Mouse (Mus musculus): ENCODE measurements at regions not wholly inside any gene's neighbourhood (a gene's known extent, or its start where the extent isn't known, plus 50 kb on each side); places are given as distances from the start of the nearest gene placed in this dataset.

DNA sequence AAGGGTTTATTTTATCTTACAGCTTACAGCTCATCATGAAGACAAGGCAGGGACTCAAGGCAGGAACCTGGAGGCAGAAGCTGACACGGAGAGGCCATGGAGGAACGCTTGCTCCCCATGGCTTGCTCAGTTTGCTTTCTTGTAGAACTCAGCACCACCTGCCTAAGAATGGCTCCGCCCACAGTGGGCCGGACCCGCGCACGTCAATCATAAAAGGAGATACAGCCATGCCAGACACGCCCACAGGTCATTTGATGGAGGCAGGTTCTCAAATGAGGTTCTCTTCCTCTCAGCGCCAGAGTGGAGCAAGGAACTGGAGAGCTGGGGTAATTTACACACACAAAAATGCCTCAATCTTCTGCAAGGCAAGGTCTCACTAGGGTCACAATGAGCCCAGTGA, 78.0 kb upstream of the 1700021F07Rik start:
- WGBS, result 85% methylated on average over 9 of the region's 9 CpGs
- H3K9me3 ChIP-seq, result 0 out of 2 replicates have a peak, but pooled peaks cover 5% of the 10 kb centered on the region
- H3K4me1 ChIP-seq, result peaks cover 3% of the 10 kb centered on the region; the same call in 1 of the 2 replicates
- ATAC-seq (ENCODE audit: insufficient number of reproducible peaks, insufficient read depth, low FRiP score, low TSS enrichment), result no peak
- no peak overlapping the region for H3K4me3 ChIP-seq
- no peak overlapping the region for H3K27ac ChIP-seq
- no peak overlapping the region for H3K4me2 ChIP-seq (replicated peaks)
- no peaks in the 10 kb centered on the region for H3K36me3 ChIP-seq
- no peak overlapping the region for H3K9ac ChIP-seq
- H3K27me3 ChIP-seq, result no peaks in the 10 kb centered on the region

DNA sequence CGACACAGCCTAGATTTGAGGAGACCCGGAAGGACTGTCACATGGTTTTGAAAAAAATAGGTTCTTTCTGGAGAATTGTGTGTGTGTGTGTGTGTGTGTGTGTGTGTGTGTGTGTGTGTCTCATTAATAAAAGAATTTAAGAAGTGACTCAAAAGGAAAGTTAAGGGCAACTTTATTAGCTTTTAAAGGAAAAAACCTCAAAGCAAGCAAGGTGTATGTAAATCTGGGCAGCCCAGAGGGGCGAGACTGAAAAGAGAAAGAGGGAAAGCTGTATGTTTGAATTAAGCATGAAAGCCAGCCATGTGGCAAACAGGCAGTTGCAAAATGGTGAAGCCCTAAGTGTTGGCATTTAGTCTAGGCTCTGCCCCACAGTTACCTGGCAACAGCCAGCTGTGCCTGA, 77.3 kb upstream of the 1700021F07Rik start:
- no peak overlapping the region for H3K4me2 ChIP-seq (replicated peaks)
- WGBS, result 89% methylated on average over 3 of the region's 3 CpGs
- 0 out of 2 replicates have a peak, but pooled peaks cover 5% of the 10 kb centered on the region for H3K9me3 ChIP-seq
- no peak for ATAC-seq (ENCODE audit: insufficient number of reproducible peaks, insufficient read depth, low FRiP score, low TSS enrichment)
- H3K4me3 ChIP-seq, result no peak overlapping the region
- no peak overlapping the region for H3K9ac ChIP-seq
- H3K27ac ChIP-seq, result no peak overlapping the region
- H3K4me1 ChIP-seq, result peaks cover 3% of the 10 kb centered on the region; the same call in 1 of the 2 replicates
- H3K27me3 ChIP-seq, result no peaks in the 10 kb centered on the region
- H3K36me3 ChIP-seq, result no peaks in the 10 kb centered on the region

GRCm38 (mm10) chr2:173448546-173449187, 73.7 kb upstream of the 1700021F07Rik start:
- H3K4me2 ChIP-seq (replicated peaks), result no peak overlapping the region
- no peak overlapping the region for H3K4me3 ChIP-seq
- 0 out of 2 replicates have a peak, but pooled peaks cover 5% of the 10 kb centered on the region for H3K9me3 ChIP-seq
- no peak overlapping the region for H3K27ac ChIP-seq
- no peak overlapping the region for H3K9ac ChIP-seq
- no peaks in the 10 kb centered on the region for H3K27me3 ChIP-seq
- H3K36me3 ChIP-seq, result no peaks in the 10 kb centered on the region
- H3K4me1 ChIP-seq, result peaks cover 3% of the 10 kb centered on the region; the same call in 1 of the 2 replicates
- no peak for ATAC-seq (ENCODE audit: insufficient number of reproducible peaks, insufficient read depth, low FRiP score, low TSS enrichment)
- 85% methylated on average over 11 of the region's 11 CpGs for WGBS

DNA sequence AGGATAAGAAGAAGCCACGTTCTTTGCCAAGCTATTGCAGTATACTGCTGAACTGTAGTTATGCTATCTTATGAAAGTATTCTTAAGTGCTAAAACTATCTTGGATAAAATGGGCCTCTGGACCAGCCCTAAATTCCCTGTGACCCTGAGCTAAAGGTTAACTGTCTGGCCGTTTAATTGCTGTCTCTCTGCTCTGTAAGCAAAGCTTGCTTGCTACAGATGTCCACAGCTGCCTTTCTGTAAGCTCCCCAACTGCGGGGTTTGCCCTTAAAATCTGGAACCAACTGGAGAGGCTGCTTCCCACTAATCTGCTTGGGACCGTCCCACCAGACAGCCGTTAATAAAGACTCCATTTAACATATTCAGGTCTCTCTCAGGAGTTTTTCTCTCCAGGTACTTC, 73.2 kb upstream of the 1700021F07Rik start:
- H3K4me2 ChIP-seq (replicated peaks), result no peak overlapping the region
- H3K9me3 ChIP-seq, result 0 out of 2 replicates have a peak, but pooled peaks cover 5% of the 10 kb centered on the region
- H3K27ac ChIP-seq, result no peak overlapping the region
- no peak overlapping the region for H3K4me3 ChIP-seq
- H3K9ac ChIP-seq, result no peak overlapping the region
- WGBS, result 49% methylated on average over 5 of the region's 5 CpGs
- no peak for ATAC-seq (ENCODE audit: insufficient number of reproducible peaks, insufficient read depth, low FRiP score, low TSS enrichment)
- no peaks in the 10 kb centered on the region for H3K4me1 ChIP-seq
- no peaks in the 10 kb centered on the region for H3K27me3 ChIP-seq
- H3K36me3 ChIP-seq, result no peaks in the 10 kb centered on the region

- Histone ChIP-seq H3K9ac (no peak overlapping the region), H3K4me1 (no peaks in the 10 kb centered on the region), H3K36me3 (no peaks in the 10 kb centered on the region), H3K4me2 (replicated peaks) (no peak overlapping the region), H3K27me3 (no peaks in the 10 kb centered on the region), H3K27ac (no peak overlapping the region), H3K4me3 (no peak overlapping the region), H3K9me3 (no peaks in the 10 kb centered on the region)
- 80% methylated on average over 15 of the region's 15 CpGs for WGBS
- no peak for ATAC-seq (ENCODE audit: insufficient number of reproducible peaks, insufficient read depth, low FRiP score, low TSS enrichment)
Measured at GRCm38 (mm10) chr2:173451993-173452481, 70.3 kb upstream of the 1700021F07Rik start.

- ATAC-seq (ENCODE audit: insufficient number of reproducible peaks, insufficient read depth, low FRiP score, low TSS enrichment), result no peak
- Histone ChIP-seq H3K36me3 (no peaks in the 10 kb centered on the region), H3K4me1 (no peaks in the 10 kb centered on the region), H3K4me2 (replicated peaks) (no peak overlapping the region), H3K4me3 (no peak overlapping the region), H3K27ac (no peak overlapping the region), H3K9me3 (no peaks in the 10 kb centered on the region), H3K27me3 (no peaks in the 10 kb centered on the region), H3K9ac (no peak overlapping the region)
- WGBS, result 83% methylated on average over 4 of the region's 4 CpGs
Measured at GRCm38 (mm10) chr2:173452800-173453199, 69.6 kb upstream of the 1700021F07Rik start.

GRCm38 (mm10) chr2:173453569-173454405, 68.6 kb upstream of the 1700021F07Rik start:
- 63% methylated on average over 14 of the region's 14 CpGs for WGBS
- no peaks in the 10 kb centered on the region for H3K27me3 ChIP-seq
- no peaks in the 10 kb centered on the region for H3K36me3 ChIP-seq
- no peaks in the 10 kb centered on the region for H3K9me3 ChIP-seq
- H3K4me1 ChIP-seq, result no peaks in the 10 kb centered on the region
- ATAC-seq (ENCODE audit: insufficient number of reproducible peaks, insufficient read depth, low FRiP score, low TSS enrichment), result no peak
- H3K4me2 ChIP-seq (replicated peaks), result no peak overlapping the region
- H3K4me3 ChIP-seq, result no peak overlapping the region
- no peak overlapping the region for H3K9ac ChIP-seq
- no peak overlapping the region for H3K27ac ChIP-seq

GRCm38 (mm10) chr2:173454741-173455140, 67.6 kb upstream of the 1700021F07Rik start:
- H3K4me2 ChIP-seq (replicated peaks), result no peak overlapping the region
- no peaks in the 10 kb centered on the region for H3K36me3 ChIP-seq
- H3K4me1 ChIP-seq, result no peaks in the 10 kb centered on the region
- H3K27ac ChIP-seq, result no peak overlapping the region
- no peak overlapping the region for H3K9ac ChIP-seq
- WGBS, result 92% methylated on average over 4 of the region's 4 CpGs
- H3K27me3 ChIP-seq, result no peaks in the 10 kb centered on the region
- H3K4me3 ChIP-seq, result no peak overlapping the region
- H3K9me3 ChIP-seq, result no peaks in the 10 kb centered on the region
- ATAC-seq (ENCODE audit: insufficient number of reproducible peaks, insufficient read depth, low FRiP score, low TSS enrichment), result no peak

- Histone ChIP-seq H3K9ac (no peak overlapping the region), H3K4me1 (no peaks in the 10 kb centered on the region), H3K9me3 (no peaks in the 10 kb centered on the region), H3K27ac (no peak overlapping the region), H3K4me2 (replicated peaks) (no peak overlapping the region), H3K27me3 (no peaks in the 10 kb centered on the region), H3K4me3 (no peak overlapping the region), H3K36me3 (no peaks in the 10 kb centered on the region)
- ATAC-seq (ENCODE audit: insufficient number of reproducible peaks, insufficient read depth, low FRiP score, low TSS enrichment), result no peak
- WGBS, result 92% methylated on average over 12 of the region's 12 CpGs
Measured at GRCm38 (mm10) chr2:173455216-173455615, 67.2 kb upstream of the 1700021F07Rik start.

DNA sequence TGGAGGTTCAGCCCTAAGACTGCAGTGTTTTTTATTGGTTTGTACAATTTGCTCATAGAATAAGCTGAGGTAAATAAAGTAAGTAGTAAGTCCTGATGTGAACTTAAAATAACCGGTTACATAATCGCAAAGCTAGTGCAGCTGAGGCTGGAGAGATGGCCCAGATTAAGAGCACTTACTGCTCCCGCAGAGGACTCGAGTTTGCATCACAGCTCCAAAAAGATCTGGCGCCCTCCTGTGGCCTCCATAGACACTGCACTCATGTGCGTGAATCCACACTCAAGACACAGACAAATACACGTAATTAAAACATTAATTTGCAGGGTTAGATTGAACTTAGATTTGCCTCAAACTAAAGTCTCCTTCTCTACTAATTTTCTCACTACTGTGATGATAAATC, 66.3 kb upstream of the 1700021F07Rik start:
- no peak for ATAC-seq (ENCODE audit: insufficient number of reproducible peaks, insufficient read depth, low FRiP score, low TSS enrichment)
- WGBS, result 79% methylated on average over 7 of the region's 7 CpGs

GRCm38 (mm10) chr2:173456924-173457623, 65.3 kb upstream of the 1700021F07Rik start:
- no peak overlapping the region for H3K9ac ChIP-seq
- WGBS, result 87% methylated on average over 9 of the region's 9 CpGs
- H3K9me3 ChIP-seq, result no peaks in the 10 kb centered on the region
- H3K36me3 ChIP-seq, result no peaks in the 10 kb centered on the region
- H3K27ac ChIP-seq, result no peak overlapping the region
- H3K4me1 ChIP-seq, result no peaks in the 10 kb centered on the region
- ATAC-seq (ENCODE audit: insufficient number of reproducible peaks, insufficient read depth, low FRiP score, low TSS enrichment), result no peak
- H3K27me3 ChIP-seq, result no peaks in the 10 kb centered on the region
- no peak overlapping the region for H3K4me3 ChIP-seq
- no peak overlapping the region for H3K4me2 ChIP-seq (replicated peaks)

More for the DNA sequence above, 66.3 kb upstream of the 1700021F07Rik start:
- no peaks in the 10 kb centered on the region for H3K4me1 ChIP-seq
- no peaks in the 10 kb centered on the region for H3K36me3 ChIP-seq
- no peak overlapping the region for H3K4me3 ChIP-seq
- H3K4me2 ChIP-seq (replicated peaks), result no peak overlapping the region
- no peaks in the 10 kb centered on the region for H3K27me3 ChIP-seq
- no peak overlapping the region for H3K27ac ChIP-seq
- H3K9ac ChIP-seq, result no peak overlapping the region
- no peaks in the 10 kb centered on the region for H3K9me3 ChIP-seq
